Mouse (Mus musculus) embryonic fibroblast, embryonic 13.5 days (primary cell): ENCODE measurements around the gene Cdc20.

Experiments used
- CTCF ChIP-seq: IDR thresholded peaks from 2 replicates; pipeline ENCODE4 v1.5.1; 2011; ENCODE audit warnings: mild to moderate bottlenecking, control low read depth, low read length, moderate library complexity, borderline replicate concordance; ENCODE audit not compliant: insufficient read depth
- POLR2A ChIP-seq: IDR thresholded peaks from 2 replicates; pipeline ENCODE4 v1.6.1; 2011; ENCODE audit warnings: low read depth, mild to moderate bottlenecking, control low read depth, low read length, moderate library complexity

- TF ChIP-seq POLR2A (no peak), CTCF (no peak)
Measured at GRCm38 (mm10) chr4:118417112-118417797, 19.9 kb downstream of the Cdc20 start.
